Mouse (Mus musculus) kidney, adult 2 months (tissue): Measurements from ENCODE around the gene Nptn.
"Not testable (repeated sequence)": the region's sequence is repeated elsewhere in the genome, so short reads cannot be mapped to it uniquely, and the experiment has no call there.

Experiments used
- CTCF ChIP-seq: fragments of 200-500 bp; conservative IDR thresholded peaks from 2 replicates; pipeline ENCODE4 v1.5.1; 2011; ENCODE audit warnings: low read depth, mild to moderate bottlenecking, control low read depth, low read length, moderate library complexity, mixed read lengths; ENCODE audit not compliant: insufficient read depth, insufficient read length
- POLR2A ChIP-seq: fragments of 200-500 bp; IDR thresholded peaks from one replicate; pipeline ENCODE4 v1.6.1; 2011; ENCODE audit warnings: low read depth, low read length, control low read depth

DNA sequence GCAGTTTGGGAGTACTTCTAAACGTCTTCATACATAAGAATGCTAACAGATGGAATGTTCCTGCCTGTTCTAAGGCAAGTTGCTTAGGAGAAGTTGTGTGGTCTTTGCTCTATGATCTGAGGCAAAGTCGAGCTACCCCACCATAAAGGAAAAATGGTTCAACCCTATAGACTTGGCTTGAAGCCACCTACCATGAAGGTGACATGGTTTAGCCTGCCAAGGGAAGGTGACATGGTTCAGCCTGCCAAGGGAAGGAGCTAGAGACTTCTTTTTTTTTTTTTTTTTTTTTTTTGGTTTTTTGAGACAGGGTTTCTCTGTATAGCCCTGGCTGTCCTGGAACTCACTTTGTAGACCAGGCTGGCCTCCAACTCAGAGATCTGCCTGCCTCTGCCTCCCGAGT lies 16.1 kb upstream of the Nptn start:
- not testable (repeated sequence) for TF ChIP-seq CTCF, POLR2A
